Mouse (Mus musculus) urinary bladder, adult 2 months (tissue): ENCODE data around the gene Begain. TPM values are rescaled to one million over a fixed set of nuclear protein-coding genes. Genes with fewer than 3 reads are reported as not detected.

Experiments used
- DNase-seq: peaks from one replicate; pipeline ENCODE4 v3.0.0; 2022; ENCODE audit warnings: low spot score
- polyA plus RNA-seq: library from polyadenylated mRNA; depleted of rRNA; stranded (reverse); fragments of >200 nt; gene quantifications from 2 replicates; pipeline ENCODE4 v1.2.3, GENCODE M21; 2012

Gene Begain
- polyA plus RNA-seq, 1 experiment, result 1.4 TPM

DNA sequence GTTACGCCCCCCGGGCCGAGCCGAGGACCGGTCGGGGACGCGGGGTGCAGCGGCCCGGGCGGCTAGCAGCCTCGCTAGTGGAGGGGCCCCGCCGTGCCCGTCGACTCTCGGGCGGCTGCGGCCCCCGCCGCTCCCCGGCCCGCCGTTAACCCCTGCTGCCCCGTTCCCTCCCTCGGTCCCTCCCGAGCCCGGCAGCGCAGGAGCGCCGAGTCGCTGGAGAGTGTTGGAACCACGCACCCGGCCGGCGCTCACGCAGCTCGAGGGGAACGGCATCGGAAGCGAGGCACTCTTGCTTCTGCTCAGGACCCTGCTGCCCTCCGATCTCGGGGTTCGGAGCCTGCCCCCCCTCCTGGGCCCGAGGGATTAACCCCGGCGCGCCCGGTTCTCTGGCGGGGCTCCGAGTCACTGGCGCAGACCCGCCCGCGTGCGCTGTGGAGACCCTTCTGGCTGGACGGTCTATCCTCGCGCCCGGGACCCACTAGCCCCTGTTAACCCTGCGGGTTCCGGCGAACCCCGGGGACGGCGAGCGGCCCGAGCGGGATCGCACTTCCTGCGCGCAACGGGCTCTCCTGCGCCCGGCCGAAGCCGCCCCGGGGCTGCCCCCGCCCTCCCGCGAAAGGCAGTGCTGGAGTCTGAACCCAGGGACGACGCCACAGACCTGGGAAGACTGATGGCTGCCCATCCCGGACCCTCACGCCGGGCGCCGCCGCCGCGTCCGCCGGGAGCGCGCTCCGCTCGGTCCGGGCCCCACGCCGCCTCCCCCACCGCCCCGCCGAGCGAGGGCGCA, 14.8 kb downstream of the Begain start:
- no peak for DNase-seq

DNA sequence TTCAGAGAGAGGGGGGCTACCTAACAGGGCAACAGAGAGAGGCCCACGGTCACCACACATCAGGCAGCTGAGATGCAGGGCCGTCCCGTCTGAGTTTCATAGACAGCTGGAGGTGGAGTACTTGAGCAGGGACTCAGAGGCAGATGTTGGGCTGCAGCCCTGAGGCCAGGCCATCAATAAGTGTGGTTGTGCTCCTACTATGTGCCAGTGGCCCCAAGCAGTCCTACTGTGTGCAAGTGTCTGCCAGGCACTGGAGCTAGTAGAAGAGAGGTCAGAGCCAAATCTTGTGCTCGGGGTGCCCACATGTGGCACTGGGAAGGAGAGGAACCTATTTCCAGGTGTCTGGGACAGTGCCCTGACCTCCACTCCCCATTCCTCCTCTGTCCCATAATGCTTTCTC, 18.1 kb downstream of the Begain start:
- no peak for DNase-seq

DNA sequence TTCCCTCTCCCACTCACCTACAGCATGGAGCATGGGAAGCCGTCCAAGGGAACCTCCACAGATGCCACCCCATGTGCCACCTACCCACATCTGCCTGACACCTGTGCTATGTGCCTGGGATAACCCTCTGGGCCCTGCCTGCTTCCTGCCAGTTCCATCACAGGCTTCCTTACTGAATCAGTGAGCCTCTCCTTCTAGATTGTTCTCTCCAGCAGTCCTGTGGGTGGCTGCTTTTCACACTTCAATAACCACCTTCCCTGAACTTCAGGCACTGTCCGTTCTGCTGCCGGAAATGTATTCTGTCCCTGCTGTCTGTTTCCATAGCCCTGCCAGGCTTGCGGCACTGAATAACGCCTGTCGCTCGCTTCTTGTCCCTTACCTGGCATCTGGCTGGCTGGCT, 22.4 kb downstream of the Begain start:
- DNase-seq, result no peak

DNA sequence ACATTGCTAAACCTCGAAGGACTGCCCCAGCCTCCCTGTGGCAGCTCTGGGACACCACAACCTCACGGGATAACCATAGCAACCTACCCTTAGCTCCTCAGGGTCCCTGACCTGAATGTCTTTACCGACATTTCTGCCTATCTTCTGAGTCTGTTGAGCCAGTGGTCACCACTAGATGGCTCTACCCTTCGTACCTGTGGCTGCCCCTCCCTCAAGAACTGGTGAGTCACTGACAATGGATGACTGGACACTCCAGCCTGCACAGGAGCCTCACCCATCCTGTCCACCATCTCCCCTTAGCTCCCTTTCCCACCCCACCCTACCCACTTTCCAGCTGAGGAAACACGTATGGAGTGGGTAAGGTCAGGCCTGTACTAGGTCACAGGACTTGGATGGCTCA, 23.5 kb downstream of the Begain start:
- DNase-seq, result no peak

DNA sequence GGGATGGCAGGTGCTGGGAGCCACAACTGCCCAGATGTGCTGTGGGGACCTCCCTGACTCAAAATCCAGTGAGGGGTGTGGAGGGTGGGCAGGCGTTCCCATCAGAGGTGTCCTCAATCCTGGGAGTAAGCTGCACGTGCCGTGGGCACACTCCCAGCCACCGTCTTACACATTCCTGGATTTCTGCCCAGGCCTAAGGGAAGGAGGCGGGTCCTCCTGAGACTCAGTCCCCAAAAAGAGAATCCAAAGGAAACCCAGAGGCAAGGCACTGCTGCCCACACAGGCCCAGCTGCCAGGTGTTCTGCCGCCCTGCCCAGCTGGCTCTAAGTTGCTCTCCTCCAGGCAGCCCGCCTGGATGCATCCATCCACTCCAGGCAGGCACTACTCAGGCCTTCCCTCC, 28.7 kb downstream of the Begain start:
- DNase-seq, result no peak

DNA sequence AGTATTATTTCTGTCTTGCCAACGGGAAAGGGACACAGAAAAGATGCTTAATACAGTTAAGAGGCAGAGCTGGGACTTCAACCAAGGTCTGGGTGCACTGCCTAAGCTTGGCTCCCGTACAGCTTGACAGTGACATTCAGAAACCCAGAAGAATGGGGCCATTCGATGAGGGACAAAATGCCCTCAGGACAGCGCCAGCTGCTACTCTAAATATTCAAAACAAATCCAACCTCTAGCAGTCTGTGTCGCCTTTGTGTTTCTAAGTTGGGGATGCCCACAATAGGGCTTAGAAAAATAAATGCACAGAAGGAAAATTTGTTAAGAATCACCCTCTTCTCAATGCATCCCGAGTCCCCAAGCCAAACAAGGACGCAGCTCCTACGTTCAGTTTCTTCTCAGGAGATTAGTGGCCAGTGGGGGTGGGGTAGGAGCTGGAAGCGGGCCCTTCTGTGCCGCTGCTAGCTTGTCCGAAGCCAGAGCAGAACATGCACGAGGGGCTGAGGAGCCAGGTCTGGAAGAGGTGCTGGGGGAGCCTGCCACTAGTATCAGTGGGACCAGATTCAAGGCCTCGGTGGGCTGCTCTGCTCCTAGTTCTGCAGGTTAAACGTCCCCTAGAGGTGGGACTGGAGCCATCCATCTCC, 29.7 kb downstream of the Begain start:
- no peak for DNase-seq

DNA sequence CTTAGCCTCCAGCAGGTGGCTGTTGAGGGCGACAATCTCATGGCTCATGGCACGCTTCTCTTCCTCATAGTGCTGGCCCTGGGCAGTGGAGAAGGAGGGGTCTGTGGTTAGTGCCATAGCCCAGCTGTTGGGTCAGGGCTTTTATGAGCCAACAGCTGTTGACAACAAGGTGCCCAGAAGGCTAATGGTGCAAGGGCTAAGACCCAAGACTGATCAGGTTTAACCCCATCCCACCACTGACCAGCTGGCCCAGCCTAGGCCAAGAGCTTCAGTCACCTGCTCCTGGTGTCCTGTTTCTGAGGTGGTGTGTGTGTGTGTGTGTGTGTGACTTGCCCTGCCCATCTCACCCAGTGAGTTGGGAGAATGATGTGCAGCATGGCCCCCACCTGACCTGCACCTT, 31.0 kb downstream of the Begain start:
- no peak for DNase-seq

DNA sequence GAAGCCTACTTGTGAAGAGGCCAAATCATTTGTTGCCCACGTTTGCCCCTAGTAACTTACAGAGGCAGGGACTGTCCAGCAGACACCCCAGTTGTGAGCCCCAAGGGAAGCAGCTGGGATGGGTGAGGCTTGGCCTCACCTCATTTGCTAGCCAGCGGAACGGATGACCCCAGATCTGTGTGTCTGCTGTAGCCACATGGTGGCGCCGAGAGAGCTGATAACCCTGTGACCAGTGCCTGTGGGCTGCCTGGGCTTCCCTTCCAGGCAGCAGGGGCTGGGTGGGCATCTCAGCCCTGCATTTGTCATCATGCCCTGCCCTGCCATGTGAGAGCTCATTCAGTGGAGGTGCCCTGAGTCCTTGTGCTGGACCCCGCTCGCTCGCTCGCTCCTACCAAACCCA, 44.2 kb downstream of the Begain start:
- DNase-seq, result no peak

DNA sequence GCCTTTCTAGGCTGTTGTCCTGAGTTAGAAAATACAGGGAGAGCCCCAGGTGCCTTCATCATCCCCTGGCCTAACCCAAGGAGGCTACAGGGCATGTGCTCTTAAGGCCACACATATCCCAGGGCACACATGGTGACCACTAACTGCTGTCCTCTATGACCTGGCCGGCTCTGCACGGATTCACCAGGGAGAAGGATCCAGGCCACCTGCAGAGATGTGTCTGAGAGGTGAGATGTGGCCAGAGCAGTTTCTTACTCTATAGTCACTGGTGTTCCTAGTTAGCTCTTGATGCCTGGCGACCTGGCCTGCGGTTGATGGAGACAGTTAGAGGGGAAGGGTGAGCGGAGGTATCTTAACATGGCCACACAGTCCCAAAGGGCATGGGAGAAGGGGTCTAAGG, 45.1 kb downstream of the Begain start:
- DNase-seq, result no peak

DNA sequence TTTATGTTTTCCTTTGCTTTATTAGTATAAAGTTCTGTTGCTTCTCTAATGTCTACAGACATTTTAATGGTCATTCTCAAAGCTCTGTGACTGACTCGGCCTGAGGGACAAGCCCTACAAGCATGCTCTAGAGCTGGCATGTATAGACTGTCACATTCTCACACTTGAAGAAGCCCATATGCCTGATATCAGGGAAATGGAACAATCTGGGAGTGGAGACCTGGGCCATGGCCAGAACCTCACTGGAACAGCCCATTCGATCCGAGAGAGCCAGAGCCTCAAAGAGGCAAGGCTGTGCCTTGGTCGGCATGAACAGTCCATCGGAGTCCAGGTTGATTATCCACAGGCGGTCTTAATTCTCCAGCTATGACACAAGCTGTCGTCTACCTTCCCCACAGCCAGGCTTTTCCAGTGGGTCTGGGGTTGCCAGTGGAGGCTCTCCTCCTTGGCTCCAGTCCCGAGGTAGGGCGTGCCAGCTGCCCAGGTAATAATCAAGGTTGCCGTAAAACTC, 45.8 kb downstream of the Begain start:
- DNase-seq, result no peak

DNA sequence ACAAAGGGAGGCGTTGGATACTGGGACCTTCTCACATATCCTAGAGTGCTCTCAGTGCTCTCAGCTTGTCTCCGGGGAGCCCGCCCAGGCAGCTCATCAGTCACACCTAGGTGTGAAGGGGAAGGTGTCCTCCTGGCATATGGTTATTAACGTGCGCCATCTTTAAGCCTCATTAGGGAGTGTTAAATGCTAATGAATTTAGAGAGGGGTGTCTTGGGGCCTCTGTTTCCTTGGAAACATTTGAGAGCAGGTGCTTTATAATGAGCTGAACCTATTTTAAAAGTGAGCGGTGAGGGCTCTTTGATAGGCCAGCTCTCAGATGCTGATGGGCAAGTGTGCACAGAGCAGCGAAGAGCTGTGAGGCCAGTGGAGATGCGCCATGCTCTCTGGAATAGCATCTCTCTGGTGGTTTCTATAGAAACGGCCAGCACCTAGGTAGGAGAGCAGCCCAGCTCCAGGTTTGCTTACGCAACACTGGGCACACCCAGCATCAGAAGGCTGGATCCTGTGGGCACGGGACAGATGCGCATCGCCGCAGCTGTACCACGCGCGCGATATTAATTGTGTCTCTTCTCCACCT, 57.9 kb downstream of the Begain start:
- no peak for DNase-seq

DNA sequence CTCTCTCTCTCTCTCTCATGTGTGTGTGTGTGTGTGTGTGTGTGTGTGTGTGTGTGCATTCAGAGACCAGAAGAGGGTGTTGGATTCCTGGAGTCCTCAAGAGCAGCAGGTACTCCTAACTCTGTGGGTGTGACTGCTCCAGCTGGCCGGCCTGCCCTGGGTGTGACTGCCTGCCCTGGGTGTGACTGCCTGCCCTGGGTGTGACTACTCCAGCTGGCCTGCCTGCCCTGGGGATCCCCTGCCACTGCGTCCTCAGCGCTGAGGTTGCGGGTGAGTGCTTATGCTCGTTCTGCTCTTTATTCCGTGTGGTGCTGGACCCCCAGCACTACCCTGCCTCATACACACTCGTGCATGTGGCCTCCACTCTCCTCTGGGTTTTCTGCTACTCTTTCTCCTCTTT, 65.0 kb downstream of the Begain start:
- DNase-seq, result no peak

DNA sequence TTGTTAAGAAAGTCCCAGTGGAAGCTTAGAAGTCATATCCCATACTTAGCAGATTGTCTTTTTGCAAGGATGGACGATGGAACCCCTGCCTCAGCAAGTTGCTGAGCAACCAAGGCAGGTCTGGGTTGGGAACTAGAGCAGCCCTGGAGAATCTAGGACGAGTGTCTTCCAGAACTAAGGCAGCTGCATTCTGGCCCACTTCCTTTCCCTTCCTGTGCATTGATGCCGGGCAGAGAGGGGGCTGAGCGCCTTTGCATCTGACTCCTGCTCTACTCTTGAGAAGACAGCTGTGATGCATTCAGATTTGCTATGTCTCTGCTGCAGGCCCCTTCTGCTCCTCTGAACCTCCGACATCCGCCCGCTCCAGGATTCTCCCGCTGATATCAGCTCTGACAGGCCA, 70.8 kb downstream of the Begain start:
- no peak for DNase-seq

DNA sequence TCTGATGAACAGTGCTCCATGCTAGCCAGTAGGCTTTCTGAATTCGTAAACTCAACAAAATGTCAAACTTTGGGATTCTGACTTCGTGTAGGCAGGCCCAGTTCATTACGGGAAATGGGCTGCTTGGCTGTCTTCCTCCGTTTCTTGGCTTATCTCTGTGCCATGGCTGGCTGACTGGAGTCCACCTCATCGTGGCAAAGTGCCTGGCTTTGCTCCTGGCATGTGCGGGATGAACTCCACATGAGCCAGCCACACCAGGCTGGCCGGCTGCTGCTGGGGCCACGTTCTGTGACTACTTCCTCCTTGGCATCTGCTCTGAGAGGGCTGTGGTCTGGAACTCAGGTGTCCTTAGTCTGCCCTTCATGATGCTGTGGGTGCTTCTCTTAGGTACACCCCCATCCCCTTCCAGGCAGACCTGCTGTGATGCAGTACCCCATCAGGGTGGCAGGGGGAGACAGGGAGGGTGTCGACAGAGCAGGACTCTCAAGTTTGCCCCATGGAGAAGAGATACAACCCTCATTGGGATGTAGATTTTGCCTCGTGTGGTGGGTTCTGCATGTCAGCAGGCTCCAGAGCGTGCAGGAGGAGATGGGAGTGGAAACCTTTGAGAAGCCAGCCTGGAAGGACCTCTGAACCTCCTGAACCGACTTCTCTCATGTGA, 71.9 kb downstream of the Begain start:
- DNase-seq, result no peak

DNA sequence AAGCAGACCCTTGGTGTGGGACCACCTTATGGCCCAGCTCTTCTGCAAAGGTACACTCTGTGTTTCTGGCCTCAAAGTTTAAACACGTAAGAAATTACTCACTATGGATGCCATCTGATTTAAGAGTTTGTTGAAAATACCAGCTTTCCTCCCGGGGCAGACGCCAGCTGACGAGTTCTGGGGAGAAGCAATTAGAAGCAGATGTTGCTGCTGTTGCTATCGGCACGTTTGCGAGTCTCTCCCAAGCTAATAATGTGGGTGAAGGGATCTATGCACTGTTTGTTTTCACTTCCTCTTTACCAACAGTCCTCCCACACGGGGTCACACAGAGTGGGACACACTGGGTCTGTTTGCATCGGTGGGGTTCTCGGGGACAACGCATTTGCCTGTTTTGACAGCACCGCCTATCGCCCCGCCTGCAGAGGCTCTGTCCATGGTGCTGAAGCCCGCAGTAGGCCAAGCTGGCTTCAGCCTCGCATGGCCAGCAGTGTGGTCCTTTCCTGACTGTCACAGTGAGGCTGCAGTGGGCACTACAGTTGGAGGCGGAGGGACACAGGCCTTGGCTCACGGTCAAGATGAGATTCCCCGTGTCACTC, 73.5 kb downstream of the Begain start:
- peak; percentile 50 for DNase-seq

DNA sequence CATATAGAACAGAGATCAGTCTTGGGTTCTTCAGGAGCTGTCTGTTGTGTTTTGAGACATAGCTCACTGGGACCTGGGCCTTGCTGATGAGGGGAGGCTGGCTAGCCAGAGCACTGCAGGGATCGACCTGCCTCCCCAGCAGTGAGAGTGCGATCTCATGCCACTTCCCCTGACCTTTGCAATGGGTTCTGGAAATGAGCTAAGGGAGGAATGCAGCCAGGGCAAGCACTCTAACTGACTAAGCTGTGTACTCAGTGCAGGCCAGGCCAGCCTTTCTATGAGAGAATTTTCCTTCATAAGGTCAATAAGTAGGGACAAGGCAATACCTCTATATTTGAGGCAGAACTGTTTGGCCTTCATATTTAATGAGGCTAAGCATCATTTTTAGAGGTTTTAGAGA, 75.0 kb downstream of the Begain start:
- DNase-seq, result no peak

DNA sequence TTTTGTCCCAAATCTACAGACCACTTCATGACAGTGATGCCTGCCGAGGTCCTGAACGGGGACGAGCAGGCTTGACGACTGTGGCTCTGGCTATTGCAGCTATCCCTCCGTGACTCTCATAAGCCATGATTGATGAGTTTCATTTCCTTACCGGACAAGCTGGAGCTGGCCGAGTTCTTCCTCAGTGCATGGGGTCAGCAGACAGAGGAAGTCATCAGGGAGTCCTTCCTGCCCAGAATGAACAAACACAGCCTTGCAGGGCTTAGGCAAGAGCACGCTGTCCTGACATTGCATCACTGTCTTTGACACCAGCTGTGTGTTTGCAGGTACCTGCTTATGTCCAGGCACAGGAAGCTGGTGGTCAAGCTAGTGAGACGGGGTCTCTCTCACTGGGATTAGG, 77.6 kb downstream of the Begain start:
- DNase-seq, result no peak

DNA sequence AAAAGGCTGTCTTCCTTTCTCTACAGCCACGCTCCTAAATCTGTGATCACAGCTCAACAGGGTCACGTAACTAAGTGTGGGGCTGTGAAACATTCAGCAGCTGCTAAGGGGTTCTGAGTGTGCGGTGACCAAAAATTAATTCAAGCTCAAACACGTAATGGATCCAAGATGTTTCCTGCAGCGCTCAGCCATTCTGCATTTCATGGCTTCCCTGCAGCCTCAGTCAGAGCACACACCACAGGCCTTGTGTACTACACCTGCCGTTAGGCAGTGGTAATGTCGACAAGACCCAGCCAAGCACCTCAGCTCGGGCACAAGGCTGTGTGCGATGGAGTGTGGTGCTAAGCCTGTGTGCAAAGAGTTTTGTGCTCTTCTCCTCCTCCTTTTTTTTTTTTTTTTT, 80.6 kb downstream of the Begain start:
- no peak for DNase-seq

DNA sequence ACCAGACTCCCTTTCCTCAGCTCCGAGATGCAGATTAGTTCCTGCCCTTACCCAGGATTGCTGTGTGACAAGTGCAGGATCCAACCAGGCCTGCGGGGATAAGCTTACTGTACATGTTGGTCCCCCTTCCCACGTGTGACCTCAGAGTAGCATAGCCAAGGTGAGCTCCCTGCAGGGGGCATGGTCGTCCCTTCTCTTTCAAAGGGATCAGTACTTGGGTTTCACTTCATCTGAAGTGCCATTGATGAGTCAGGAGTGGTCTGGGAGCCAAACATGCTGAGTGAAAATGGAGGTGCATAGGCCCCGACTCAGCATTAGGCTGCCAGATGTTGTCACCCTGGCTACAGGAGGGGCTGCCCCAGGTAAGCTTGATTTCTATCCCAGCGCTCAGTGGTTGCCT, 83.0 kb downstream of the Begain start:
- no peak for DNase-seq

DNA sequence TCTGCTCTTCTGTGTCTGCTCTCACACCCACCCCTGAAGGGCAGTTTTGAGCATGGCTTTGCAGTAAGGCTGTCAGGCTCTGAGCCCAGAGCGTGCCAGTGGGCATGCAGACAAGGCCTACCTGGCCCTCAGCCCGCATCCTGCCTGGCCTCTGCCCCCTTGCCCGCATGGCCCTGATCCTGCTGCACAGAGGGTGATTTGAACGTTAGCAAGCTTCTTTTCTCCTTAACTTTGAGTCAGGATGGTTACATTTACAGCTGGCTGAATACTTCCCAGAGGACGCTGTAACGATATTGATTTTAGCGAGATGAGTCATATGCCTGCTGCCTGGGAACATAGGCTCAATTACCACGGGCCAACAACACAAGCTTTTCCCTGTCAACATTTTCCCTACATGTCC, 83.5 kb downstream of the Begain start:
- DNase-seq, result no peak

DNA sequence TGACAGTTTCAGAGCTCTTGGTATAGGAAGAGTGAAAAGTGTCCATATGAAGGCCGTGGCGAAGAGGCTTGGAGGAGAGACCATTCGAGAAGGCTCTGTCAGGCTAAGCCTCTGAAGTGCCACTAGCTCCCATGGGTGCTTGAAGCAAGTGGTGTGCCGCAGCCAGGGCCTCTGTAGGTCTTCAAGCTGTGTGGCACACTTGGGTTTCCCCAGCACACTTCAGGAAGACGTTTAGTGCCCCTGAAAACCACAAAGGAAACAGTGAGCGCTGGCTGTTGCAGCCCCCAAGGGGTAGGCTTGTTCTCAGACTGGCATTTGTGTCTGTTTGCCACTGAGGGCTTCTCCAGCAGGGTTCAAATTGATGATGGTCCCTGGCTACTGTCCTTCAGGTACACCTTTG, 84.5 kb downstream of the Begain start:
- no peak for DNase-seq

DNA sequence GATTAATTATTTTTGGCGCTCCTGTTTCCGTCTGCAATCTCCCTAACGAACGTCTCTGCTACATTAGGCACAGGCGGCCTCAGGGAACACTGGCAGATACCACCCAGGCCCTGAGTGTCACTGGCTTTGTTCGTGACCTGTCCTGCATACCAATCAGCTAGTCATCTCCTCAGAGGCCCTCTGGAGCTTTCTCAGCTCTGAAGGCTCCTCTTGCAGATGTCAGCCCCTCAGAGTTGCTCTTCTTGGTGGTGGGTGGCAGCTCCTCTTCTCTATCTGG, 85.4 kb downstream of the Begain start:
- no peak for DNase-seq
